Mouse (Mus musculus) cerebellum, adult 2 months (tissue): ENCODE measurements around the gene Cldn7. TPM values are rescaled to one million over a fixed set of nuclear protein-coding genes. Genes with fewer than 3 reads are reported as not detected.
"Not testable (repeated sequence)": the region's sequence is repeated elsewhere in the genome, so short reads cannot be mapped to it uniquely, and the experiment has no call there.

Experiments
- DNase-seq, 2 experiments: peaks; one replicate each; pipeline ENCODE4 v3.0.0; 2021
- H3K27ac ChIP-seq: fragments of 200-500 bp; 2 replicates; pipeline ENCODE4 v1.5.1; 2012; ENCODE audit warnings: low read length, control low read depth, inconsistent platforms; ENCODE audit not compliant: insufficient read depth
- H3K27me3 ChIP-seq: fragments of 200-500 bp; 2 replicates; pipeline ENCODE4 v1.6.1; 2012; ENCODE audit warnings: inconsistent platforms, mild to moderate bottlenecking, low read length, moderate library complexity; ENCODE audit not compliant: control insufficient read depth, insufficient read depth
- H3K4me1 ChIP-seq: fragments of 200-500 bp; 2 replicates; pipeline ENCODE4 v1.6.1; 2011; ENCODE audit warnings: low read length; ENCODE audit not compliant: control insufficient read depth, insufficient read depth
- H3K4me3 ChIP-seq: fragments of 200-500 bp; replicated peaks from 2 replicates; pipeline ENCODE3; 2011; ENCODE audit warnings: mild to moderate bottlenecking, low read depth, low read length, control low read depth; ENCODE audit not compliant: insufficient read depth
- CTCF ChIP-seq: fragments of 200-500 bp; IDR thresholded peaks from 2 replicates; pipeline ENCODE4 v1.5.1; 2011; ENCODE audit warnings: low read depth, mild to moderate bottlenecking, control low read depth, low read length, moderate library complexity, borderline replicate concordance; ENCODE audit not compliant: insufficient read depth
- POLR2A ChIP-seq: fragments of 200-500 bp; IDR thresholded peaks from 2 replicates; pipeline ENCODE4 v1.6.1; 2011; ENCODE audit warnings: low read length, control low read depth, borderline replicate concordance; ENCODE audit not compliant: insufficient read depth
- WGBS: fragments of 180-500 bp; shearing (Covaris S2); methylation state at CpG from one replicate; pipeline ENCODE4 v1.1.7; 2018; 5-methylcytosine and 5-hydroxymethylcytosine counted together
- polyA plus RNA-seq: library from polyadenylated mRNA; depleted of rRNA; stranded (reverse); fragments of >200 nt; gene quantifications from 2 replicates; pipeline ENCODE4 v1.2.3, GENCODE M21; 2012; rRNA removed

Cldn7 gene
- polyA plus RNA-seq = 0.33 TPM in 1 of 2 replicates, not detected in the other

GRCm38 (mm10) chr11:69964650-69965270 lies at the start of gene Cldn7:
TSS of gene Cldn7 (plus strand) at chr11:69964779.
- Histone ChIP-seq H3K27me3 (peaks cover 5% of the 10 kb centered on the region; the same call in 1 of the 2 replicates), H3K4me3 (no peak within 1 kb of the TSS), H3K4me1 (no peaks in the 10 kb centered on the region), H3K27ac (no peak within 1 kb of the TSS)
- TF ChIP-seq POLR2A (no peak), CTCF (no peak)
- DNase-seq = no peak
- WGBS = 14% methylated on average over 24 of the region's 24 CpGs

- 34% methylated on average over 9 of the region's 9 CpGs for WGBS
- Histone ChIP-seq H3K27ac (no peak overlapping the region), H3K4me3 (peak overlapping the region; percentile 71), H3K27me3 (no peaks in the 10 kb centered on the region), H3K4me1 (peaks cover 5% of the 10 kb centered on the region; the same call in 1 of the 2 replicates)
- no peak for DNase-seq
- TF ChIP-seq CTCF (no peak), POLR2A (no peak)
Observed at GRCm38 (mm10) chr11:69914917-69915430, 49.6 kb upstream of the Cldn7 start.

GRCm38 (mm10) chr11:69915667-69916627 lies 48.6 kb upstream of the Cldn7 start:
- DNase-seq = no peak
- H3K27ac ChIP-seq = no peak overlapping the region
- H3K4me1 ChIP-seq = peaks cover 5% of the 10 kb centered on the region; the same call in 1 of the 2 replicates
- TF ChIP-seq CTCF (no peak), POLR2A (no peak)
- no peaks in the 10 kb centered on the region for H3K27me3 ChIP-seq
- WGBS = 39% methylated on average over 5 of the region's 5 CpGs
- H3K4me3 ChIP-seq = no peak overlapping the region

GRCm38 (mm10) chr11:69916652-69917378 lies 47.8 kb upstream of the Cldn7 start:
- not testable (repeated sequence) for DNase-seq, H3K4me3 ChIP-seq, H3K27ac ChIP-seq, H3K4me1 ChIP-seq, H3K27me3 ChIP-seq
- 49% methylated on average over 7 of the region's 7 CpGs for WGBS

GRCm38 (mm10) chr11:69917379-69917948 lies 47.1 kb upstream of the Cldn7 start:
- TF ChIP-seq CTCF (no peak), POLR2A (no peak)
- no peak overlapping the region for H3K4me3 ChIP-seq

GRCm38 (mm10) chr11:69918118-69918517 lies 46.5 kb upstream of the Cldn7 start:
- TF ChIP-seq POLR2A (no peak), CTCF (no peak)
- Histone ChIP-seq H3K4me1 (peaks cover 5% of the 10 kb centered on the region; the same call in 1 of the 2 replicates), H3K27ac (no peak overlapping the region), H3K4me3 (no peak overlapping the region), H3K27me3 (no peaks in the 10 kb centered on the region)
- no peak for DNase-seq
- 79% methylated on average over 5 of the region's 5 CpGs for WGBS

More at GRCm38 (mm10) chr11:69917379-69917948, 47.1 kb upstream of the Cldn7 start:
- Histone ChIP-seq H3K27ac (no peak overlapping the region), H3K27me3 (no peaks in the 10 kb centered on the region), H3K4me1 (peaks cover 5% of the 10 kb centered on the region; the same call in 1 of the 2 replicates)
- no peak for DNase-seq
- 72% methylated on average over 8 of the region's 8 CpGs for WGBS

GRCm38 (mm10) chr11:69919053-69919452 lies 45.5 kb upstream of the Cldn7 start:
- Histone ChIP-seq H3K27me3 (no peaks in the 10 kb centered on the region), H3K4me1 (0 out of 2 replicates have a peak, but pooled peaks cover 2% of the 10 kb centered on the region), H3K27ac (no peak overlapping the region), H3K4me3 (no peak overlapping the region)
- WGBS = 61% methylated on average over 9 of the region's 9 CpGs
- peak in 1 of 2 experiments; percentile 15 for DNase-seq
- TF ChIP-seq CTCF = no peak
- TF ChIP-seq POLR2A = no peak
